Mouse (Mus musculus) C2C12 (cell line): Measurements from ENCODE around the gene Mlycd. TPM values are rescaled to one million over a fixed set of nuclear protein-coding genes. Genes with fewer than 3 reads are reported as not detected.

Source experiments
- H3K27me3 ChIP-seq: one replicate; pipeline ENCODE4 v1.6.1; 2011; ENCODE audit not compliant: control insufficient read depth, insufficient read depth, insufficient read length
- H3K36me3 ChIP-seq: one replicate; pipeline ENCODE4 v1.6.1; 2011; ENCODE audit not compliant: control insufficient read depth, insufficient read depth
- H3K4me3 ChIP-seq: one replicate; pipeline ENCODE4 v1.5.1; 2011; ENCODE audit warnings: mild to moderate bottlenecking, control low read depth; ENCODE audit not compliant: poor library complexity, insufficient read depth, severe bottlenecking
- H3K79me2 ChIP-seq: one replicate; pipeline ENCODE4 v1.6.1; 2011; ENCODE audit not compliant: control insufficient read depth, insufficient read depth
- H3K79me3 ChIP-seq: one replicate; pipeline ENCODE4 v1.6.1; 2011; ENCODE audit warnings: low read depth, control low read depth
- H3ac ChIP-seq: one replicate; pipeline ENCODE3; 2011; ENCODE audit warnings: low read depth; ENCODE audit not compliant: control insufficient read depth, insufficient read length
- CEBPB ChIP-seq: IDR thresholded peaks from one replicate; pipeline ENCODE4 v1.6.1; 2011; ENCODE audit warnings: low read depth, mild to moderate bottlenecking, control low read depth, moderate library complexity
- CTCF ChIP-seq: IDR thresholded peaks from one replicate; pipeline ENCODE4 v1.5.1; 2011; ENCODE audit not compliant: control insufficient read depth, insufficient read depth, insufficient read length
- FOSL1 ChIP-seq: IDR thresholded peaks from one replicate; pipeline ENCODE4 v1.8.0; 2011; ENCODE audit warnings: mild to moderate bottlenecking, low read length; ENCODE audit not compliant: poor library complexity, insufficient read depth, severe bottlenecking
- MAX ChIP-seq: IDR thresholded peaks from one replicate; pipeline ENCODE4 v1.6.1; 2011; ENCODE audit warnings: mild to moderate bottlenecking, control low read depth
- MYOD1 ChIP-seq: IDR thresholded peaks from one replicate; pipeline ENCODE4 v1.6.1; 2011; ENCODE audit warnings: low read depth; ENCODE audit not compliant: control insufficient read depth, insufficient read length
- MYOG ChIP-seq: IDR thresholded peaks from one replicate; pipeline ENCODE4 v1.6.1; 2011; ENCODE audit not compliant: control insufficient read depth, insufficient read length; ENCODE audit errors: extremely low read depth
- USF1 ChIP-seq: IDR thresholded peaks from one replicate; pipeline ENCODE4 v1.6.1; 2011; ENCODE audit warnings: low read depth, mild to moderate bottlenecking, control low read depth, moderate library complexity
- polyA plus RNA-seq: library from polyadenylated mRNA; unstranded; fragments of >200 nt; fragmentation: generic; extraction: Trizol; gene quantifications from one replicate; pipeline ENCODE4 v1.2.1, GENCODE M21; 2012; ENCODE audit warnings: missing spikeins

The Mlycd gene
- polyA plus RNA-seq, 1 experiment: 7.5 TPM

DNA sequence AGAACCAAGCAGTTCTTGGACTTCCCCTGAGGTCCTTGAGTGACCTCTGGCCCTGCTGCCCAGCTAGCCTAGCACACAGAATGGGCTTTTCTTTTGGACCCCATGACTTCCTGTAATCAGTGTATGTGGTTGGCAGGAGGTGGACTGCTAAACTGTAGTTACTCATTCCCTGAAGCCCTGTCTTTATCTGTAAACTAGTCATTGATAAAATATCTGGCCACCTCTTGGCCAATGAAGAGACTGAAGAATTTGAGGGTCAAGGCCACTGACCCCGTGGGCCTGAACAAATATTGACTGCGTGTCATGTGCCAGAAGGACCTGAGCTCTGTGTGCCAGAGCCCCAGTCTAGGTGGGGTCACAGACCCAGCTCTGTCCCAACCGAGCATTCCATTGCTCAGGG is 37.7 kb downstream of the Mlycd start:
- peak; percentile 28 for TF ChIP-seq MYOD1
- no peak for TF ChIP-seq MAX
- no peak for TF ChIP-seq USF1
- no peak for TF ChIP-seq FOSL1
- Histone ChIP-seq H3K79me3 (peaks cover 4% of the 10 kb centered on the region), H3K79me2 (peaks cover 5% of the 10 kb centered on the region)

DNA sequence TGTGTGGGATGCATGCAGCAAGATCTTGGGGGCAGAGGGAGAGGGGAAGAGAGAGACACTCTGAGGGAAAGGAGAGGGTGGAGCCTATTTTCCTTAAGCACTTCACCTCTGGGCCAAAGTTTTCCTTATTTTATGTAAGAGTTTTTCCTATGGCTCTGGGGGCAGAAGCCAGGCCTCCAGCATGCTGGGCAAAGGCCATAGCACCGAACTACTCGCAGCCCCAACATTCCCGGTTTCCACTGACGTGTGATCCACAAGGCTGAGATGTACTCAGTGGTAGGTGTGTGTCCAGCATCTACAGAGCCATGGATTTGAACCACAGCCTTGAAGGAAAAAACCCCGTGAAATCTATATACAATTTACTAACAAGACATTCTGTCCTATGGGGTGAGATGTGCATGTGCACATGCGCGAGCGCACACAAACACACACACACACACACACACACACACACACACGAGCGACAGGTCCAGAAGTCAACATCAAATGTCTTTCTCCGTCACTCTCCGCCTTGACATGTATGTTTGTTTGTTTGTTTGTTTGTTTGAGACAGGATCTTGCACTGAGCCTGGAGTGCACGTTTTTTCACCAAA is 39.0 kb downstream of the Mlycd start, which contains the start of gene Osgin1:
Gene Osgin1, plus strand, starts transcription at position 543 of the 593 bp plus-strand sequence.
- no peaks in the 10 kb centered on the region for H3K27me3 ChIP-seq

More for the DNA sequence above, 37.7 kb downstream of the Mlycd start:
- Histone ChIP-seq H3K4me3 (no peak overlapping the region), H3K36me3 (no peaks in the 10 kb centered on the region), H3K27me3 (no peaks in the 10 kb centered on the region), H3ac (no peak overlapping the region)

GRCm38 (mm10) chr8:119434569-119434968 is 39.9 kb downstream of the Mlycd start:
- H3K27me3 ChIP-seq: no peaks in the 10 kb centered on the region
- H3ac ChIP-seq: no peak overlapping the region
- peaks cover 3% of the 10 kb centered on the region for H3K36me3 ChIP-seq
- H3K79me3 ChIP-seq: peaks cover 25% of the 10 kb centered on the region
- TF ChIP-seq CTCF (no peak), MYOD1 (no peak), FOSL1 (no peak), CEBPB (no peak), MYOG (no peak), MAX (no peak), USF1 (no peak)
- no peak overlapping the region for H3K4me3 ChIP-seq
- H3K79me2 ChIP-seq: peaks cover 27% of the 10 kb centered on the region

More for the DNA sequence above, 39.0 kb downstream of the Mlycd start, which contains the start of gene Osgin1:
- Histone ChIP-seq H3ac (no peak within 1 kb of the TSS), H3K4me3 (no peak within 1 kb of the TSS), H3K36me3 (no peaks in the 10 kb centered on the region), H3K79me3 (peaks cover 16% of the 10 kb centered on the region), H3K79me2 (peaks cover 18% of the 10 kb centered on the region)
- TF ChIP-seq FOSL1 (no peak), USF1 (no peak), CEBPB (no peak), CTCF (no peak), MYOG (no peak)

DNA sequence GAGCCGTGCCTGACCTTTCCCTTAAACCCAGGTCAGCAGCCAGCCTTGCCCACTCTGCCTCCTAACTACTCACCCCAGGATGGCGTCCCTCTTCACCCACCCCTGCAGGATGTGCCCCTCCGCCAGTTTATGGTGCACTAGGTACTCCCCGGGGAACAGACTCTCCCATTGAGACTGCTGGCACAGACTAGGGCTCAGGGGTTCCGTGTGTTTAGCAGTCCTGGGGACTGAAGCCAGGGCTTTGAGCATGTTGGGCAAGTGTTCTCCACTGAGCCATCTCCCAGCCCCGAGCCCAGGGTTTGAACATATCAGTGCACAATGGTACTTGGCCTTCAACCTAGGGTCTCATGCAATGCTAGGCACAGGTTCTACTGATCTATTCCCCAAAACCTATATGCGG is 40.8 kb downstream of the Mlycd start:
- no peak for TF ChIP-seq CTCF
- H3K79me3 ChIP-seq: peaks cover 26% of the 10 kb centered on the region
- no peaks in the 10 kb centered on the region for H3K27me3 ChIP-seq
- no peak overlapping the region for H3ac ChIP-seq
- H3K79me2 ChIP-seq: peaks cover 35% of the 10 kb centered on the region
- H3K4me3 ChIP-seq: no peak overlapping the region
- peaks cover 4% of the 10 kb centered on the region for H3K36me3 ChIP-seq

GRCm38 (mm10) chr8:119436331-119436730 is 41.7 kb downstream of the Mlycd start:
- H3K79me2 ChIP-seq: peaks cover 43% of the 10 kb centered on the region
- no peaks in the 10 kb centered on the region for H3K27me3 ChIP-seq
- peaks cover 10% of the 10 kb centered on the region for H3K36me3 ChIP-seq
- no peak overlapping the region for H3ac ChIP-seq
- peaks cover 26% of the 10 kb centered on the region for H3K79me3 ChIP-seq
- H3K4me3 ChIP-seq: no peak overlapping the region
- TF ChIP-seq MYOG (no peak), MAX (no peak)

DNA sequence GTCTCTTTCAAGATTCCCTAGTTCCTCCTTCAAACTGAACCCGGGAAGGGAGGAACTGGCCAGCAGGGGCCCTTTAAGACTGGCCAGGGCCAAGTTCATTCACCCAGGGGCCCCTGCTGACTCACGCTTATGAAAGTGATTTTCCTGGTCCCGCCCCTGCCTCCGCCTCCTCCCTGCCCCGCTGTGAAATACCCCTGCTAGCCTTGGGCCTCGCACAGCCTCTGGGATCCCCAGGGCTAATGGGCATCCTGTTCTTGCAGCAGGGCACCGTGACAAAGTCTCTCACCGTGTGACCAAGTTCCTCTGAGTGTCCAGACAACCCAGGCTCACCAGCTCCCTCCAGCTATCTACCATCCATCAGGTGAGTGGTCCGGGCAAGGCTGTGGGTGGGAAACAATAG is 42.3 kb downstream of the Mlycd start:
- peaks cover 26% of the 10 kb centered on the region for H3K79me3 ChIP-seq
- H3K79me2 ChIP-seq: peaks cover 49% of the 10 kb centered on the region
- no peaks in the 10 kb centered on the region for H3K27me3 ChIP-seq
- H3K4me3 ChIP-seq: peak overlapping the region; percentile 66
- H3K36me3 ChIP-seq: peaks cover 16% of the 10 kb centered on the region
- TF ChIP-seq FOSL1 (peak; percentile 4), CEBPB (no peak)
- H3ac ChIP-seq: peak overlapping the region; percentile 85

GRCm38 (mm10) chr8:119437506-119437905 is 42.8 kb downstream of the Mlycd start:
- H3K4me3 ChIP-seq: peak overlapping the region; percentile 66
- H3K36me3 ChIP-seq: peaks cover 22% of the 10 kb centered on the region
- peaks cover 26% of the 10 kb centered on the region for H3K79me3 ChIP-seq
- peak; percentile 6 for TF ChIP-seq MAX
- TF ChIP-seq FOSL1: no peak
- no peak for TF ChIP-seq MYOG
- H3ac ChIP-seq: peak overlapping the region; percentile 85
- no peaks in the 10 kb centered on the region for H3K27me3 ChIP-seq
- H3K79me2 ChIP-seq: peaks cover 49% of the 10 kb centered on the region
